ENCODE assay signal across 8 mouse cellular contexts in the genomic region with DNA sequence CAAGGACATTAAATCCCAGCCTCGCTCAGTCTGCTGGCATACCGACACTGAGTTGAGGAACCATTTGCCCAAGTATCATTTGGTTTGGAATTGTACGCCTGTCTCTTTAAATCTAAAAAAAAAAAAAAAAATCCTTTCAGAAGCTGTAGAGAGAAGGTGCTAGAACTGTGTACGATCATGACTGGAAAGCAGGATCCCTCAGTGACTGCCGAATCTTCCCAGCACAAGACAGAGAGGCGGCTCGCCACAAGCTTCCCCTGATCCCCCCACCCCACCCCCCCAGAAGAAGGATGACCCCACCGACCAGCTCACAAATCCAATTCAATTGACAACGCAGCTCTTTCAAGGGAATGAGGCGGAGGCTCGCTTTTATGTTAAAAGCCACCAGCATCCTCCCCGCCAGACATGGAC. TPM values are rescaled to one million over a fixed set of nuclear protein-coding genes. Genes with fewer than 3 reads are reported as not detected.
A peak's percentile ranks its signal among the peaks of the same experiment; 100 is the strongest.
DNase-seq lines count a peak whose midpoint lies in the region; ATAC-seq and TF ChIP-seq lines count a peak whose summit lies in the region.

No protein-coding gene starts in this region.

- whole genome bisulfite sequencing in forebrain, postnatal 0 days = 3% methylated on average over 12 of the region's 12 CpGs
- WGBS in limb, embryonic 15.5 days = 9% methylated on average over 12 of the region's 12 CpGs

- peak; percentile 77 for ATAC-seq in forebrain, postnatal 0 days
- no peak for ATAC-seq in limb, embryonic 15.5 days (ENCODE audit: insufficient number of reproducible peaks, low FRiP score, low TSS enrichment, low read depth)

- H3K36me3 ChIP-seq in forebrain, postnatal 0 days (ENCODE audit: insufficient read depth) = no peaks in the 10 kb centered on the region
- 0 out of 2 replicates have a peak, but pooled peaks cover 4% of the 10 kb centered on the region for H3K36me3 ChIP-seq in limb, embryonic 15.5 days

- H3K27me3 ChIP-seq in forebrain, postnatal 0 days (ENCODE audit: insufficient read depth, low read length) = no peaks in the 10 kb centered on the region
- H3K27me3 ChIP-seq in limb, embryonic 15.5 days = peaks cover 14% of the 10 kb centered on the region; the same call in 1 of the 2 replicates

- DNase-seq in layer of hippocampus, adult 18-20 months (ENCODE audit: low spot score in 2 of 2) = peak; percentile 13 to 59
- no peak for DNase-seq in layer of hippocampus, adult 9-11 months
- peak; percentile 74 for DNase-seq in forebrain, postnatal 0 days
- DNase-seq in telencephalon, adult 2 months (ENCODE audit: low read depth, low spot score) = peak; percentile 55
- DNase-seq in ovary, postnatal 10 days (ENCODE audit: low spot score) = no peak
- DNase-seq in urinary bladder, postnatal 14 days (ENCODE audit: low spot score) = no peak

- no peaks in the 10 kb centered on the region for H3K9me3 ChIP-seq in forebrain, postnatal 0 days (ENCODE audit: low read length)
- H3K9me3 ChIP-seq in limb, embryonic 15.5 days = no peaks in the 10 kb centered on the region

- H3K4me1 ChIP-seq in brown adipose tissue, adult 24 weeks (ENCODE audit: control insufficient read depth, insufficient read depth, insufficient read length, low read length) = no peaks in the 10 kb centered on the region
- H3K4me1 ChIP-seq in forebrain, postnatal 0 days (ENCODE audit: insufficient read depth) = peaks cover 21% of the 10 kb centered on the region
- peaks cover 18% of the 10 kb centered on the region; the same call in 1 of the 2 replicates for H3K4me1 ChIP-seq in limb, embryonic 15.5 days

- peak overlapping the region; percentile 75 for H3K9ac ChIP-seq in forebrain, postnatal 0 days
- H3K9ac ChIP-seq in limb, embryonic 15.5 days = no peak overlapping the region

- H3K4me2 ChIP-seq in forebrain, postnatal 0 days (ENCODE audit: low read depth) = peak overlapping the region; percentile 67
- H3K4me2 ChIP-seq in limb, embryonic 15.5 days = peak overlapping the region; percentile 53

- no peak for TF ChIP-seq CTCF in forebrain, postnatal 0 days (IDR thresholded peaks at IDR 0.05; ENCODE audit: low read depth)

- H3K27ac ChIP-seq in brown adipose tissue, adult 24 weeks (replicated peaks; ENCODE audit: low read depth, low read length) = no peak overlapping the region
- H3K27ac ChIP-seq in forebrain, postnatal 0 days (ENCODE audit: low read depth, low read length) = peak overlapping the region; percentile 94
- H3K27ac ChIP-seq in limb, embryonic 15.5 days = no peak overlapping the region

- peak overlapping the region; percentile 51 for H3K4me3 ChIP-seq in brown adipose tissue, adult 24 weeks (ENCODE audit: insufficient read depth, low read depth, low read length)
- H3K4me3 ChIP-seq in forebrain, postnatal 0 days (ENCODE audit: low read depth, low read length) = peak overlapping the region; percentile 57
- H3K4me3 ChIP-seq in limb, embryonic 15.5 days = peak overlapping the region; percentile 37

RNA-seq across cellular contexts. Expression of gene Pebp1, which starts 47.1 kb away (rescaled TPM):
- total RNA-seq in layer of hippocampus, adult 18-20 months (2021) = 100 to 1,000 TPM; 759 to 778 TPM
- 292 and 442 TPM in 2 replicates for polyA plus RNA-seq in brown adipose tissue, adult 24 weeks (2012; ENCODE audit: insufficient read depth, insufficient read length, missing spikeins)
- 1,357 and 1,641 TPM in 2 replicates for total RNA-seq in forebrain, postnatal 0 days (2014; rRNA removed)
- polyA plus RNA-seq in forebrain, postnatal 0 days (2015; fragmentation: Nextera tagmentation; extraction: Ambion mirVana) = 1,186 and 1,234 TPM in 2 replicates
- 645 and 672 TPM in 2 replicates for polyA plus RNA-seq in limb, embryonic 15.5 days (2015; fragmentation: Nextera tagmentation; extraction: Ambion mirVana)

Comparison
In these comparisons a context has a peak if more than half of its experiments do, and no peak if none do; other contexts are left out.
1. DNase-seq: peak in layer of hippocampus, adult 18-20 months (2 of 2), forebrain, postnatal 0 days (single experiment) and telencephalon, adult 2 months (single experiment); none in layer of hippocampus, adult 9-11 months (single experiment), ovary, postnatal 10 days (single experiment) and urinary bladder, postnatal 14 days (single experiment).
2. Peak in every context shown above with its lines, with median percentiles within 50 percentile points of each other: H3K4me3 ChIP-seq.